Mouse (Mus musculus): ENCODE data around the gene C330021F23Rik. TPM values are rescaled to one million over a fixed set of nuclear protein-coding genes. Genes with fewer than 3 reads are reported as not detected.
"Not testable (repeated sequence)": the region's sequence is repeated elsewhere in the genome, so short reads cannot be mapped to it uniquely, and the experiment has no call there.

The C330021F23Rik gene
- polyA plus RNA-seq, 1 experiment = 0.88 TPM

- Histone ChIP-seq H3K4me3 (replicated peaks; ENCODE audit: extremely low read depth, low read depth, low read length) (no peak overlapping the region), H3K4me1 (ENCODE audit: control insufficient read depth, insufficient read depth, low read length) (no peaks in the 10 kb centered on the region)
- no peak for DNase-seq
- WGBS = 89% methylated on average over 2 of the region's 2 CpGs
- TF ChIP-seq CTCF (IDR thresholded peaks at IDR 0.05; ENCODE audit: insufficient read depth, low read length) (no peak), POLR2A (IDR thresholded peaks at IDR 0.05; ENCODE audit: borderline replicate concordance, extremely low read depth, low read depth, low read length) (no peak)
Measured at GRCm38 (mm10) chr8:3546511-3546910, 21.3 kb upstream of the C330021F23Rik start.

GRCm38 (mm10) chr8:3552240-3552639 is 15.6 kb upstream of the C330021F23Rik start:
- Histone ChIP-seq H3K4me3 (replicated peaks; ENCODE audit: extremely low read depth, low read depth, low read length) (no peak overlapping the region), H3K4me1 (ENCODE audit: control insufficient read depth, insufficient read depth, low read length) (no peaks in the 10 kb centered on the region)
- WGBS = 84% methylated on average over 1 of the region's 1 CpGs
- DNase-seq = no peak
- TF ChIP-seq CTCF (IDR thresholded peaks at IDR 0.05; ENCODE audit: insufficient read depth, low read length) = no peak
- TF ChIP-seq POLR2A (IDR thresholded peaks at IDR 0.05; ENCODE audit: borderline replicate concordance, extremely low read depth, low read depth, low read length) = no peak

GRCm38 (mm10) chr8:3556114-3556513 is 11.7 kb upstream of the C330021F23Rik start:
- 56% methylated on average over 4 of the region's 4 CpGs for WGBS
- H3K4me1 ChIP-seq (ENCODE audit: control insufficient read depth, insufficient read depth, low read length) = no peaks in the 10 kb centered on the region

GRCm38 (mm10) chr8:3568378-3568777 is 588 bp downstream of the C330021F23Rik start:
- Histone ChIP-seq H3K4me3 (replicated peaks; ENCODE audit: extremely low read depth, low read depth, low read length) (no peak overlapping the region), H3K4me1 (ENCODE audit: control insufficient read depth, insufficient read depth, low read length) (no peaks in the 10 kb centered on the region)
- no peak for TF ChIP-seq CTCF (IDR thresholded peaks at IDR 0.05; ENCODE audit: insufficient read depth, low read length)
- TF ChIP-seq POLR2A (IDR thresholded peaks at IDR 0.05; ENCODE audit: borderline replicate concordance, extremely low read depth, low read depth, low read length) = no peak
- DNase-seq = no peak
- 14% methylated on average over 7 of the region's 7 CpGs for WGBS

More at GRCm38 (mm10) chr8:3556114-3556513, 11.7 kb upstream of the C330021F23Rik start:
- no peak for DNase-seq
- H3K4me3 ChIP-seq (replicated peaks; ENCODE audit: extremely low read depth, low read depth, low read length) = no peak overlapping the region
- TF ChIP-seq POLR2A (IDR thresholded peaks at IDR 0.05; ENCODE audit: borderline replicate concordance, extremely low read depth, low read depth, low read length) = no peak
- TF ChIP-seq CTCF (IDR thresholded peaks at IDR 0.05; ENCODE audit: insufficient read depth, low read length) = no peak

- H3K4me3 ChIP-seq (replicated peaks; ENCODE audit: extremely low read depth, low read depth, low read length) = no peak overlapping the region
- WGBS = 72% methylated on average over 5 of the region's 5 CpGs
- no peak for TF ChIP-seq POLR2A (IDR thresholded peaks at IDR 0.05; ENCODE audit: borderline replicate concordance, extremely low read depth, low read depth, low read length)
- no peak for TF ChIP-seq CTCF (IDR thresholded peaks at IDR 0.05; ENCODE audit: insufficient read depth, low read length)
Measured at GRCm38 (mm10) chr8:3569784-3570183, 2.0 kb downstream of the C330021F23Rik start.

GRCm38 (mm10) chr8:3574546-3574945 is 6.8 kb downstream of the C330021F23Rik start:
- no peak for DNase-seq
- no peak overlapping the region for H3K4me3 ChIP-seq (replicated peaks; ENCODE audit: extremely low read depth, low read depth, low read length)
- 88% methylated on average over 3 of the region's 3 CpGs for WGBS
- no peaks in the 10 kb centered on the region for H3K4me1 ChIP-seq (ENCODE audit: control insufficient read depth, insufficient read depth, low read length)
- TF ChIP-seq CTCF (IDR thresholded peaks at IDR 0.05; ENCODE audit: insufficient read depth, low read length) (no peak), POLR2A (IDR thresholded peaks at IDR 0.05; ENCODE audit: borderline replicate concordance, extremely low read depth, low read depth, low read length) (no peak)

More at GRCm38 (mm10) chr8:3569784-3570183, 2.0 kb downstream of the C330021F23Rik start:
- DNase-seq = no peak
- no peaks in the 10 kb centered on the region for H3K4me1 ChIP-seq (ENCODE audit: control insufficient read depth, insufficient read depth, low read length)

- DNase-seq = no peak
- Histone ChIP-seq H3K4me1 (ENCODE audit: control insufficient read depth, insufficient read depth, low read length) (no peaks in the 10 kb centered on the region), H3K4me3 (replicated peaks; ENCODE audit: extremely low read depth, low read depth, low read length) (no peak overlapping the region)
- 52% methylated on average over 15 of the region's 15 CpGs for WGBS
- TF ChIP-seq CTCF (IDR thresholded peaks at IDR 0.05; ENCODE audit: insufficient read depth, low read length) = no peak
- no peak for TF ChIP-seq POLR2A (IDR thresholded peaks at IDR 0.05; ENCODE audit: borderline replicate concordance, extremely low read depth, low read depth, low read length)
Measured at GRCm38 (mm10) chr8:3576211-3576960, 8.6 kb downstream of the C330021F23Rik start.

- no peak for DNase-seq
- no peak overlapping the region for H3K4me3 ChIP-seq (replicated peaks; ENCODE audit: extremely low read depth, low read depth, low read length)
- H3K4me1 ChIP-seq (ENCODE audit: control insufficient read depth, insufficient read depth, low read length) = no peaks in the 10 kb centered on the region
- WGBS = 63% methylated on average over 9 of the region's 9 CpGs
- TF ChIP-seq POLR2A (IDR thresholded peaks at IDR 0.05; ENCODE audit: borderline replicate concordance, extremely low read depth, low read depth, low read length) = no peak
- no peak for TF ChIP-seq CTCF (IDR thresholded peaks at IDR 0.05; ENCODE audit: insufficient read depth, low read length)
Measured at GRCm38 (mm10) chr8:3579390-3580364, 11.9 kb downstream of the C330021F23Rik start.

- H3K4me1 ChIP-seq (ENCODE audit: control insufficient read depth, insufficient read depth, low read length); DNase-seq: not testable (repeated sequence)
- WGBS = 72% methylated on average over 3 of the region's 3 CpGs
Measured at GRCm38 (mm10) chr8:3581961-3582360, 14.2 kb downstream of the C330021F23Rik start.

More at GRCm38 (mm10) chr8:3581961-3582360, 14.2 kb downstream of the C330021F23Rik start:
- H3K4me3 ChIP-seq (replicated peaks; ENCODE audit: extremely low read depth, low read depth, low read length) = not testable (repeated sequence)

Measured in lung, adult 2 months (tissue).